Mouse (Mus musculus) testis, adult 2 months (tissue): Measurements from ENCODE around the gene Itch. TPM values are rescaled to one million over a fixed set of nuclear protein-coding genes. Genes with fewer than 3 reads are reported as not detected.

Source experiments
- H3K27ac ChIP-seq: fragments of 200-500 bp; 2 replicates; pipeline ENCODE4 v1.5.1; 2012; ENCODE audit warnings: low read depth, low read length; ENCODE audit not compliant: control insufficient read depth, insufficient read depth
- H3K27me3 ChIP-seq: fragments of 200-500 bp; 2 replicates; pipeline ENCODE4 v1.6.1; 2012; ENCODE audit warnings: mild to moderate bottlenecking, low read length, moderate library complexity; ENCODE audit not compliant: control insufficient read depth, insufficient read depth
- H3K36me3 ChIP-seq: fragments of 200-500 bp; 2 replicates; pipeline ENCODE4 v1.6.1; 2012; ENCODE audit warnings: mild to moderate bottlenecking, low read length; ENCODE audit not compliant: control insufficient read depth, insufficient read depth
- H3K4me1 ChIP-seq: fragments of 200-500 bp; 2 replicates; pipeline ENCODE4 v1.6.1; 2012; ENCODE audit warnings: low read length; ENCODE audit not compliant: control insufficient read depth, insufficient read depth
- H3K4me3 ChIP-seq: fragments of 200-500 bp; 2 replicates; pipeline ENCODE4 v1.5.1; 2012; ENCODE audit warnings: low read depth, mild to moderate bottlenecking, low read length, moderate library complexity, mixed read lengths; ENCODE audit not compliant: control insufficient read depth
- CTCF ChIP-seq: fragments of 200-500 bp; IDR thresholded peaks from 2 replicates; pipeline ENCODE4 v1.5.1; 2012; ENCODE audit warnings: low read depth, mild to moderate bottlenecking, inconsistent platforms, low read length, moderate library complexity; ENCODE audit not compliant: control insufficient read depth, insufficient read depth, insufficient replicate concordance
- POLR2A ChIP-seq: fragments of 200-500 bp; IDR thresholded peaks from 2 replicates; pipeline ENCODE4 v1.6.1; 2012; ENCODE audit warnings: low read depth, mild to moderate bottlenecking, inconsistent platforms, low read length, moderate library complexity; ENCODE audit not compliant: control insufficient read depth
- polyA plus RNA-seq: library from polyadenylated mRNA; depleted of rRNA; stranded (reverse); fragments of >200 nt; gene quantifications from 2 replicates; pipeline ENCODE4 v1.2.3, GENCODE M21; 2012; rRNA removed

Gene Itch
- polyA plus RNA-seq, 1 experiment: 8.1 TPM

- H3K36me3 ChIP-seq: no peaks in the 10 kb centered on the region
- H3K4me3 ChIP-seq: no peak overlapping the region
- peaks cover 6% of the 10 kb centered on the region for H3K4me1 ChIP-seq
- no peaks in the 10 kb centered on the region for H3K27me3 ChIP-seq
- no peak for TF ChIP-seq POLR2A
- no peak for TF ChIP-seq CTCF
- peak overlapping the region; percentile 31; the same call in 1 of the 2 replicates for H3K27ac ChIP-seq
Observed at GRCm38 (mm10) chr2:155272396-155273170, 139.3 kb downstream of the Itch start.

GRCm38 (mm10) chr2:155273603-155274002 is 140.3 kb downstream of the Itch start:
- Histone ChIP-seq H3K27me3 (no peaks in the 10 kb centered on the region), H3K36me3 (no peaks in the 10 kb centered on the region), H3K4me3 (no peak overlapping the region), H3K27ac (no peak overlapping the region), H3K4me1 (peaks cover 6% of the 10 kb centered on the region)
- no peak for TF ChIP-seq POLR2A
- TF ChIP-seq CTCF: no peak

- Histone ChIP-seq H3K4me3 (peak within 1 kb of the TSS; percentile 90), H3K36me3 (no peaks in the 10 kb centered on the region; the same call in 1 of the 2 replicates), H3K27ac (peak within 1 kb of the TSS; percentile 72), H3K27me3 (no peaks in the 10 kb centered on the region), H3K4me1 (peaks cover 6% of the 10 kb centered on the region)
- peak; percentile 71 for TF ChIP-seq POLR2A
- no peak for TF ChIP-seq CTCF
Observed at GRCm38 (mm10) chr2:155276195-155276594, 142.9 kb downstream of the Itch start, which contains the start of gene Map1lc3a. Map1lc3a (plus strand) TSS chr2:155276297.

Other genes with a start within 250 kb of the Itch start
- gene Eif2s2, start 240.6 kb upstream of the Itch start, polyA plus RNA-seq: 23.3 and 24.5 TPM in 2 replicates
- gene Gm14226, start 115.2 kb upstream of the Itch start, polyA plus RNA-seq: 42.6 and 58.7 TPM in 2 replicates
- 28.3 and 30.3 TPM in 2 replicates for gene Ahcy, start 59.0 kb upstream of the Itch start, polyA plus RNA-seq
- 53.6 and 60.8 TPM in 2 replicates for gene Dynlrb1, start 103.0 kb downstream of the Itch start, polyA plus RNA-seq
- 897 and 985 TPM in 2 replicates for gene Map1lc3a, start 142.8 kb downstream of the Itch start, polyA plus RNA-seq
- 26.0 and 36.9 TPM in 2 replicates for gene Pigu, start 223.9 kb downstream of the Itch start, polyA plus RNA-seq
- 163 and 176 TPM in 2 replicates for gene Trp53inp2, start 247.6 kb downstream of the Itch start, polyA plus RNA-seq